Mouse (Mus musculus) heart, embryonic 10.5 days (tissue): ENCODE measurements around the gene Itga9. TPM values are rescaled to one million over a fixed set of nuclear protein-coding genes. Genes with fewer than 3 reads are reported as not detected.

Experiments used
- polyA plus RNA-seq: library from polyadenylated mRNA; unstranded; fragments of >200 nt; fragmentation: Nextera tagmentation; extraction: Ambion mirVana; gene quantifications from 2 replicates; pipeline ENCODE4 v1.2.1, GENCODE M21; 2016

The Itga9 gene
- polyA plus RNA-seq, 1 experiment from 2014 or later = 8.9 TPM

Other genes with a start within 250 kb of the Itga9 start
- 0.11 and 0.13 TPM in 2 replicates for gene Eomes, start 128.5 kb upstream of the Itga9 start, polyA plus RNA-seq
- 55.0 and 60.0 TPM in 2 replicates for gene Golga4, start 100.4 kb upstream of the Itga9 start, polyA plus RNA-seq